In the genomic region with DNA sequence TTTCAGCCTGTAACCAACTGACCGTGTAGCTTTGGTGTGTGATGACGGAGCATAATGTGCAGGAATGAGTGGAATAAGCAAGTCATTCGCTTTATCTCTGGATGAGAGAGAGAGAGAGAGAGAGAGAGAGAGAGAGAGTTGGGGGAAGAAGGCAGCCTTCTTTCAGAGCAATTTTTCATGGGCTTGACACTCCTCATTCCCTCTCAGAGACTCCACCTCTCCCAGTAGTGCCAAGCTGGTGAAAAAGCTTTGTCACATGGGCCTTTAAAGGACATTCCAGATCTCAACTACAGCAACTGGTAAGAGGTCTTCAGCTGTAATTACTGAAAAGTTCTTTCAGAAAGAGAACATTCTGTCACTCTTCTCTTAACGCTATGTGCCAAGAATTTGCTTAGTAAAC, we compare ENCODE assay signal across 9 mouse cellular contexts. TPM values are rescaled to one million over a fixed set of nuclear protein-coding genes. Genes with fewer than 3 reads are reported as not detected.
DNase-seq lines count a peak whose midpoint lies in the region; ATAC-seq and TF ChIP-seq lines count a peak whose summit lies in the region.
"Had no signal": no experiment of that assay in that cellular context is flagged by ENCODE, and none has a peak within 500 bp of the region (broad histone marks: within the 10 kb centered on the region; RNA-seq: fewer than 3 reads in every experiment).

No protein-coding gene starts in this region.

- no peak overlapping the region for H3K27ac ChIP-seq in heart, embryonic 11.5 days (ENCODE audit: low read depth, low read length)
- peak overlapping the region; percentile 72 for H3K27ac ChIP-seq in liver, embryonic 12.5 days
- H3K27ac ChIP-seq in small intestine, adult 2 months (ENCODE audit: insufficient read depth, low read depth, low read length): peak overlapping the region; percentile 39; the same call in 1 of the 2 replicates

- H3K9ac ChIP-seq in heart, embryonic 11.5 days (ENCODE audit: low read depth, low read length): no peak overlapping the region
- no peak overlapping the region; the same call in 1 of the 2 replicates for H3K9ac ChIP-seq in liver, embryonic 12.5 days

- no peak for TF ChIP-seq POLR2A in small intestine, adult 2 months (IDR thresholded peaks at IDR 0.05; ENCODE audit: low read depth, low read length)

- no peaks in the 10 kb centered on the region for H3K4me1 ChIP-seq in heart, embryonic 11.5 days (ENCODE audit: control insufficient read depth, insufficient read depth, low read length)
- H3K4me1 ChIP-seq in liver, embryonic 12.5 days: peaks cover 28% of the 10 kb centered on the region
- peaks cover 19% of the 10 kb centered on the region; the same call in 1 of the 2 replicates for H3K4me1 ChIP-seq in small intestine, adult 2 months (ENCODE audit: control insufficient read depth, insufficient read depth, insufficient read length, low read length)

- H3K4me3 ChIP-seq in heart, embryonic 11.5 days (ENCODE audit: low read depth, low read length): no peak overlapping the region
- no peak overlapping the region for H3K4me3 ChIP-seq in liver, embryonic 12.5 days
- H3K4me3 ChIP-seq in small intestine, adult 2 months (ENCODE audit: low read depth, low read length): no peak overlapping the region

- H3K27me3 ChIP-seq in heart, embryonic 11.5 days (ENCODE audit: control insufficient read depth, insufficient read depth, low read length): no peaks in the 10 kb centered on the region
- H3K27me3 ChIP-seq in liver, embryonic 12.5 days (replicated peaks): no peaks in the 10 kb centered on the region
- no peaks in the 10 kb centered on the region for H3K27me3 ChIP-seq in small intestine, adult 2 months (ENCODE audit: control insufficient read depth, insufficient read depth, low read length)

- no peak for TF ChIP-seq CTCF in small intestine, adult 2 months (IDR thresholded peaks at IDR 0.05; ENCODE audit: extremely low read depth, insufficient read length, insufficient replicate concordance, low read depth, low read length)

- no peaks in the 10 kb centered on the region for H3K9me3 ChIP-seq in heart, embryonic 11.5 days (replicated peaks; ENCODE audit: control insufficient read depth, low read length)
- no peaks in the 10 kb centered on the region for H3K9me3 ChIP-seq in liver, embryonic 12.5 days (replicated peaks)

- no peak; the same call in 1 of the 2 replicates for ATAC-seq in heart, embryonic 11.5 days (replicated peaks; ENCODE audit: insufficient number of reproducible peaks, low FRiP score, low TSS enrichment)
- ATAC-seq in liver, embryonic 12.5 days: peak; percentile 72

- peak; percentile 90 for DNase-seq in heart, adult 11 months
- peak; percentile 44 for DNase-seq in right cerebral cortex, adult 18-20 months
- DNase-seq in right cerebral cortex, postnatal 4 days: no peak
- no peak for DNase-seq in spleen, postnatal 36 days (ENCODE audit: low spot score in 2 of 2)
- no peak for DNase-seq in thymus, postnatal 4 days
- DNase-seq: retina, postnatal 1 day had no signal

- WGBS in heart, embryonic 11.5 days (ENCODE audit: insufficient replicate concordance): 63% methylated on average over 4 of the region's 4 CpGs
- 55% methylated on average over 4 of the region's 4 CpGs for WGBS in liver, embryonic 12.5 days (ENCODE audit: insufficient replicate concordance)
- 62% methylated on average over 4 of the region's 4 CpGs for WGBS in small intestine, adult 2 months

- H3K36me3 ChIP-seq in heart, embryonic 11.5 days (ENCODE audit: control insufficient read depth, insufficient read depth, low read length): no peaks in the 10 kb centered on the region
- no peaks in the 10 kb centered on the region for H3K36me3 ChIP-seq in liver, embryonic 12.5 days
- H3K36me3 ChIP-seq in small intestine, adult 2 months (ENCODE audit: control insufficient read depth, insufficient read depth, low read length): no peaks in the 10 kb centered on the region

- H3K4me2 ChIP-seq in heart, embryonic 11.5 days: no peak overlapping the region
- peak overlapping the region; percentile 18; the same call in 1 of the 2 replicates for H3K4me2 ChIP-seq in liver, embryonic 12.5 days

RNA-seq across cellular contexts. Expression of a gene that starts 18.3 kb away (rescaled TPM):
- 446 and 456 TPM in 2 replicates for polyA plus RNA-seq in heart, embryonic 11.5 days (2014; fragmentation: Nextera tagmentation; extraction: Ambion mirVana)
- 467 and 508 TPM in 2 replicates for polyA plus RNA-seq in liver, embryonic 12.5 days (2016; fragmentation: Nextera tagmentation; extraction: Ambion mirVana)
- 52.8 and 59.5 TPM in 2 replicates for polyA plus RNA-seq in small intestine, adult 2 months (2012; rRNA removed)

Comparison
In these comparisons a context has a peak if more than half of its experiments do, and no peak if none do; other contexts are left out.
1. DNase-seq: peak in heart, adult 11 months (single experiment) and right cerebral cortex, adult 18-20 months (single experiment); none in right cerebral cortex, postnatal 4 days (single experiment), spleen, postnatal 36 days (0 of 2) and thymus, postnatal 4 days (single experiment).